ENCODE assay signal across 10 mouse cellular contexts in genomic region chr11:101164677-101165580, GRCm38 (mm10). TPM values are rescaled to one million over a fixed set of nuclear protein-coding genes. Genes with fewer than 3 reads are reported as not detected.
DNase-seq lines count a peak whose midpoint lies in the region; ATAC-seq lines count a peak whose summit lies in the region.
"Had no signal": no experiment of that assay in that cellular context is flagged by ENCODE, and none has a peak within 500 bp of the region (broad histone marks: within the 10 kb centered on the region; RNA-seq: fewer than 3 reads in every experiment).

No protein-coding gene starts in this region.

- no peak overlapping the region; the same call in 1 of the 2 replicates for H3K9ac ChIP-seq in forebrain, embryonic 11.5 days (ENCODE audit: low read length)
- no peak overlapping the region for H3K9ac ChIP-seq in forebrain, embryonic 14.5 days (ENCODE audit: low read length)
- no peak overlapping the region for H3K9ac ChIP-seq in liver, embryonic 11.5 days (ENCODE audit: low read depth, low read length)

- no peaks in the 10 kb centered on the region for H3K36me3 ChIP-seq in forebrain, embryonic 11.5 days (ENCODE audit: control insufficient read depth, insufficient read depth, low read length)
- H3K36me3 ChIP-seq in forebrain, embryonic 14.5 days (ENCODE audit: control insufficient read depth, insufficient read depth, low read length), result peaks cover 29% of the 10 kb centered on the region
- H3K36me3 ChIP-seq in liver, embryonic 11.5 days (ENCODE audit: control insufficient read depth, insufficient read depth, low read length), result peaks cover 7% of the 10 kb centered on the region

- no peaks in the 10 kb centered on the region for H3K9me3 ChIP-seq in forebrain, embryonic 11.5 days (ENCODE audit: control insufficient read depth, low read length)
- H3K9me3 ChIP-seq in forebrain, embryonic 14.5 days (replicated peaks; ENCODE audit: control insufficient read depth, low read length), result no peaks in the 10 kb centered on the region
- no peaks in the 10 kb centered on the region for H3K9me3 ChIP-seq in liver, embryonic 11.5 days (ENCODE audit: control insufficient read depth, low read length)

- no peak for DNase-seq in forebrain, embryonic 11.5 days (ENCODE audit: low spot score)
- no peak for DNase-seq in forebrain, embryonic 14.5 days (ENCODE audit: low spot score)
- peak; percentile 59 for DNase-seq in urinary bladder, postnatal 14 days (ENCODE audit: low spot score)
- no peak for DNase-seq in urinary bladder, adult 18-20 months (ENCODE audit: low spot score in 2 of 2)
- no peak for DNase-seq in liver, embryonic 11.5 days (ENCODE audit: low spot score)
- no peak for DNase-seq in gastrocnemius, postnatal 14 days
- no peak for DNase-seq in spleen, postnatal 36 days (ENCODE audit: low spot score in 2 of 2)
- DNase-seq in layer of hippocampus, postnatal 25 days (ENCODE audit: extremely low spot score in 1 of 2, low spot score in 1 of 2), result no peak
- DNase-seq: kidney, adult 18-20 months; thymus, adult 18-20 months had no signal

- peaks cover 72% of the 10 kb centered on the region for H3K27me3 ChIP-seq in forebrain, embryonic 11.5 days (ENCODE audit: control insufficient read depth, insufficient read depth, low read length)
- peaks cover 72% of the 10 kb centered on the region for H3K27me3 ChIP-seq in forebrain, embryonic 14.5 days (replicated peaks; ENCODE audit: control insufficient read depth, insufficient read depth, low read length)
- peaks cover 90% of the 10 kb centered on the region for H3K27me3 ChIP-seq in liver, embryonic 11.5 days (replicated peaks; ENCODE audit: control insufficient read depth, insufficient read depth, low read length)

- intact Hi-C loops in gastrocnemius, postnatal 14 days (cut with DNase I; ENCODE audit: low total_unique reads), result loop anchor here (5.0 kb wide), 1 partner anchor 48 kb away; the partner anchor contains the start of genes Retreg3 and Tubg1

- no peak for ATAC-seq in forebrain, embryonic 11.5 days (replicated peaks; ENCODE audit: low FRiP score)
- ATAC-seq in forebrain, embryonic 14.5 days, result no peak
- ATAC-seq in liver, embryonic 11.5 days (replicated peaks; ENCODE audit: low FRiP score), result 0 out of 2 replicates have a peak, but pooled peaks have one; percentile 35

- H3K4me2 ChIP-seq in forebrain, embryonic 11.5 days (ENCODE audit: low read depth, low read length, severe bottlenecking), result peak overlapping the region; percentile 45
- no peak overlapping the region for H3K4me2 ChIP-seq in forebrain, embryonic 14.5 days (ENCODE audit: low read length)
- peak overlapping the region; percentile 52 for H3K4me2 ChIP-seq in liver, embryonic 11.5 days

- H3K27ac ChIP-seq in forebrain, embryonic 11.5 days (ENCODE audit: low read depth, low read length), result no peak overlapping the region
- no peak overlapping the region for H3K27ac ChIP-seq in forebrain, embryonic 14.5 days (ENCODE audit: low read depth, low read length)
- no peak overlapping the region for H3K27ac ChIP-seq in liver, embryonic 11.5 days (ENCODE audit: low read depth, low read length)

- H3K4me1 ChIP-seq in forebrain, embryonic 11.5 days (replicated peaks; ENCODE audit: control insufficient read depth, insufficient read depth, low read length), result peaks cover 17% of the 10 kb centered on the region
- peaks cover 11% of the 10 kb centered on the region for H3K4me1 ChIP-seq in forebrain, embryonic 14.5 days (ENCODE audit: control insufficient read depth, insufficient read depth, low read length)
- H3K4me1 ChIP-seq in liver, embryonic 11.5 days (replicated peaks; ENCODE audit: control insufficient read depth, insufficient read depth, low read length), result peaks cover 33% of the 10 kb centered on the region

- H3K4me3 ChIP-seq in forebrain, embryonic 11.5 days (ENCODE audit: low read depth, low read length), result no peak overlapping the region
- no peak overlapping the region for H3K4me3 ChIP-seq in forebrain, embryonic 14.5 days (ENCODE audit: low read depth, low read length)
- H3K4me3 ChIP-seq in liver, embryonic 11.5 days (ENCODE audit: low read depth, low read length), result peak overlapping the region; percentile 32; the same call in 1 of the 2 replicates

- 7% methylated on average over 35 of the region's 35 CpGs for WGBS in forebrain, embryonic 11.5 days
- 15% methylated on average over 35 of the region's 35 CpGs for WGBS in forebrain, embryonic 14.5 days
- 16% methylated on average over 35 of the region's 35 CpGs for WGBS in liver, embryonic 11.5 days

RNA-seq across cellular contexts. Expression of gene Cntnap1, which starts 5.4 kb away (rescaled TPM):
- 0.35 and 0.55 TPM in 2 replicates for polyA plus RNA-seq in forebrain, embryonic 11.5 days (2014; fragmentation: Nextera tagmentation; extraction: Ambion mirVana)
- polyA plus RNA-seq in forebrain, embryonic 14.5 days (2014; fragmentation: Nextera tagmentation; extraction: Ambion mirVana), result 0.39 and 0.48 TPM in 2 replicates
- 0.34 and 0.40 TPM in 2 replicates for polyA plus RNA-seq in liver, embryonic 11.5 days (2014; fragmentation: Nextera tagmentation; extraction: Ambion mirVana)
- total RNA-seq in gastrocnemius, postnatal 14 days (2021), result 1 to 10 TPM; 1.8 to 2.4 TPM
- total RNA-seq in layer of hippocampus, postnatal 25 days (2021), result 100 to 1,000 TPM; 158 to 169 TPM

RNA-seq across cellular contexts. Expression of gene Plekhh3, which starts 6.2 kb away (rescaled TPM):
- polyA plus RNA-seq in forebrain, embryonic 11.5 days (2014; fragmentation: Nextera tagmentation; extraction: Ambion mirVana), result 7.9 and 9.1 TPM in 2 replicates
- polyA plus RNA-seq in forebrain, embryonic 14.5 days (2014; fragmentation: Nextera tagmentation; extraction: Ambion mirVana), result 4.6 and 5.5 TPM in 2 replicates
- polyA plus RNA-seq in liver, embryonic 11.5 days (2014; fragmentation: Nextera tagmentation; extraction: Ambion mirVana), result 3.4 and 3.8 TPM in 2 replicates
- 10 to 100 TPM; 22.0 to 26.9 TPM for total RNA-seq in gastrocnemius, postnatal 14 days (2021)
- 10 to 100 TPM; 13.2 to 14.3 TPM for total RNA-seq in layer of hippocampus, postnatal 25 days (2021)

RNA-seq across cellular contexts. Expression of gene Tubg2, which starts 9.2 kb away (rescaled TPM):
- polyA plus RNA-seq in forebrain, embryonic 11.5 days (2014; fragmentation: Nextera tagmentation; extraction: Ambion mirVana), result 3.9 and 4.5 TPM in 2 replicates
- 27.4 and 31.9 TPM in 2 replicates for polyA plus RNA-seq in forebrain, embryonic 14.5 days (2014; fragmentation: Nextera tagmentation; extraction: Ambion mirVana)
- polyA plus RNA-seq in liver, embryonic 11.5 days (2014; fragmentation: Nextera tagmentation; extraction: Ambion mirVana), result 1.3 and 1.8 TPM in 2 replicates
- 1 to 10 TPM; 3.1 to 4.6 TPM for total RNA-seq in gastrocnemius, postnatal 14 days (2021)
- total RNA-seq in layer of hippocampus, postnatal 25 days (2021), result 10 to 100 TPM; 44.9 to 47.8 TPM

RNA-seq across cellular contexts. Expression of gene Ccr10, which starts 10.3 kb away (rescaled TPM):
- polyA plus RNA-seq in forebrain, embryonic 11.5 days (2014; fragmentation: Nextera tagmentation; extraction: Ambion mirVana), result 0.17 TPM in 1 of 2 replicates, not detected in the other
- polyA plus RNA-seq in forebrain, embryonic 14.5 days (2014; fragmentation: Nextera tagmentation; extraction: Ambion mirVana), result 0.10 TPM in 1 of 2 replicates, not detected in the other
- 0.10 TPM in 1 of 2 replicates, not detected in the other for polyA plus RNA-seq in liver, embryonic 11.5 days (2014; fragmentation: Nextera tagmentation; extraction: Ambion mirVana)
- total RNA-seq in gastrocnemius, postnatal 14 days (2021), result under 1 TPM in 1 of 2 experiments, not detected in 1; 0.12 TPM
- total RNA-seq in layer of hippocampus, postnatal 25 days (2021), result under 1 TPM; 0.21 to 0.25 TPM

RNA-seq across cellular contexts. Expression of gene Tubg1, which starts 45.2 kb away (rescaled TPM):
- 126 and 132 TPM in 2 replicates for polyA plus RNA-seq in forebrain, embryonic 11.5 days (2014; fragmentation: Nextera tagmentation; extraction: Ambion mirVana)
- 84.9 and 87.8 TPM in 2 replicates for polyA plus RNA-seq in forebrain, embryonic 14.5 days (2014; fragmentation: Nextera tagmentation; extraction: Ambion mirVana)
- 82.3 and 85.3 TPM in 2 replicates for polyA plus RNA-seq in liver, embryonic 11.5 days (2014; fragmentation: Nextera tagmentation; extraction: Ambion mirVana)
- total RNA-seq in gastrocnemius, postnatal 14 days (2021), result 10 to 100 TPM; 26.3 to 31.2 TPM
- 10 to 100 TPM; 44.4 to 52.3 TPM for total RNA-seq in layer of hippocampus, postnatal 25 days (2021)
